Mouse (Mus musculus): Measurements from ENCODE around the gene Arf6. TPM values are rescaled to one million over a fixed set of nuclear protein-coding genes. Genes with fewer than 3 reads are reported as not detected.
"Not testable (repeated sequence)": the region's sequence is repeated elsewhere in the genome, so short reads cannot be mapped to it uniquely, and the experiment has no call there.

Gene Arf6
- polyA plus RNA-seq, 1 experiment = 652 TPM

DNA sequence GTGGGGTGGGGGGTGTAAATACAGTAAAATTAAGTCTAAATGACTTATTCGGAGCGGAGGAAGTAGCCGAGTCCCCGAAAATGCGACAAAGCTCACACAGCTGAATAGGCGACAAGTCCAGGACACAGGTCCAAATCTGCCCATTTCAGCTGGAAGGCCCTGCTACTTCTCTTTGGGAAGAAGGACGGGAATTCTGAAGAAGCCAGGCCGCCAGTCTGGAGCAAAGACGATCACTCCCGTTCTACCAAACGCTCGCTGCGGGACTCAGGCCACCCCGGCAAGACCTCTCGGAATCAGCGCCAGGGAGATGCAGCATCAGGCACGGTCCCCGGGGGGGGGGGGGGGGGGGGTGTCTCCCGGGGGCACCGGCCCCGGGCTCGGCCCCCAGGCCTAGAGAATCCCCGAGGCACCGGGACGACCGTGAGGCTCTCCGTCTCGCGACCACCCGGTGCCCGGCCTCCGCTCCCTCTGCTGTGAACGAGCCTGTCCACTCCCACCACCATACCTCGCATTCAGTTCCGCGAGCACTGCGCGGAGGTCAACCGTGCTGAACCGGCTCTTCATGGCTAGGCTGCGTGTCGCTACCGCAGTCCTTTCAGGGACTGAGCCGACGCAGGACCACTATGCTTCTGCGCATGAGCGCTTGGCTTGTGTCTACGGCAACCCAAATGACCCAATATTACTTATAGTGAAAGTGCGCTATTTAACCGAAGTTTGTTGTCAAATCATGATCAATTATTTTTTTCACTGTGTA, 15.2 kb upstream of the Arf6 start, which contains the start of gene Nemf:
Gene Nemf, minus strand, starts transcription at position 620 of the 754 bp plus-strand sequence.
- no peaks in the 10 kb centered on the region for H3K27me3 ChIP-seq (ENCODE audit: control insufficient read depth, insufficient read depth, low read length)
- TF ChIP-seq CTCF (IDR thresholded peaks at IDR 0.05; ENCODE audit: extremely low read depth, insufficient read length, insufficient replicate concordance, low read depth, low read length) = no peak
- peak; percentile 88 for TF ChIP-seq POLR2A (IDR thresholded peaks at IDR 0.05; ENCODE audit: low read depth, low read length)
- WGBS = under 1% methylated on average over 48 of the region's 50 CpGs
- H3K4me3 ChIP-seq (ENCODE audit: low read depth, low read length) = peak within 1 kb of the TSS; percentile 99
- H3K27ac ChIP-seq (ENCODE audit: insufficient read depth, low read depth, low read length) = peak within 1 kb of the TSS; percentile 64
- H3K36me3 ChIP-seq (ENCODE audit: control insufficient read depth, insufficient read depth, low read length) = peaks cover 17% of the 10 kb centered on the region
- peaks cover 2% of the 10 kb centered on the region; the same call in 1 of the 2 replicates for H3K4me1 ChIP-seq (ENCODE audit: control insufficient read depth, insufficient read depth, insufficient read length, low read length)

DNA sequence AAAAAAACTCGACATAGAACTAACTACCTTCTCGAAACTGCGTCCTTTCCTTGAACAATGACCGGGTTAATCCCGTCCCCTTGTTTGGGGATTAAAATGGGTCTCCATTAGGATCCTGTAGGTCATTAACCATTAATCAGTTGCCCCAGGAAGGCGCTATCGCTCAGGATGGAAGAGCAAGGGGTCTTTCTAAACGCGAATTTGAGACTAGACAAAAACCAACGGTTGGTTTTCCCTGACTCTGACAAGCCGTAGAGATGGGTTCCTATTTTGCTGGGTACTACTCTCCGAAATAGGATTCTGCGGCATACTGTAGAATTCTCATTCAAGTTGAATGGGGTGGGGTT, 14.7 kb upstream of the Arf6 start:
- peaks cover 13% of the 10 kb centered on the region for H3K36me3 ChIP-seq (ENCODE audit: control insufficient read depth, insufficient read depth, low read length)
- WGBS = 5% methylated on average over 13 of the region's 13 CpGs
- H3K4me3 ChIP-seq (ENCODE audit: low read depth, low read length) = peak overlapping the region; percentile 99
- peaks cover 2% of the 10 kb centered on the region; the same call in 1 of the 2 replicates for H3K4me1 ChIP-seq (ENCODE audit: control insufficient read depth, insufficient read depth, insufficient read length, low read length)
- no peak for TF ChIP-seq CTCF (IDR thresholded peaks at IDR 0.05; ENCODE audit: extremely low read depth, insufficient read length, insufficient replicate concordance, low read depth, low read length)
- no peak for TF ChIP-seq POLR2A (IDR thresholded peaks at IDR 0.05; ENCODE audit: low read depth, low read length)
- H3K27ac ChIP-seq (ENCODE audit: insufficient read depth, low read depth, low read length) = peak overlapping the region; percentile 64; the same call in 1 of the 2 replicates
- no peaks in the 10 kb centered on the region for H3K27me3 ChIP-seq (ENCODE audit: control insufficient read depth, insufficient read depth, low read length)

DNA sequence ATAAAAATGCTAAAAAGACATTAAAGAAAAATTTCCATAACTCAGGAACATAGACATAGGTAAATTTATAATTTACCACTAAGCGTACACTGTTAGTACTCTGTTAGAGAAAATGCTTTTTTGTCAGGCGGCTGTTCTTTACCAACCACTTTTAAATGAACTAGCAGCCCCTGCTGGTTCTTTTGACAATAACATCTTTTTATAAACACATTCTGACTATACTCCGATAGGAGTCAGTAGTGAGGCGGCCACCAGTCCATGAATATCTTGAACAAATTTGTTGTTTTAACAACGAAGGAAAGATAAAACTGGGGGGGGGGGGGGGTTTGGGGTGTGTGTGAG, 11.3 kb upstream of the Arf6 start:
- no peak overlapping the region for H3K27ac ChIP-seq (ENCODE audit: insufficient read depth, low read depth, low read length)
- 14% methylated on average over 5 of the region's 5 CpGs for WGBS
- no peaks in the 10 kb centered on the region for H3K36me3 ChIP-seq (ENCODE audit: control insufficient read depth, insufficient read depth, low read length)
- no peaks in the 10 kb centered on the region; the same call in 1 of the 2 replicates for H3K4me1 ChIP-seq (ENCODE audit: control insufficient read depth, insufficient read depth, insufficient read length, low read length)
- H3K27me3 ChIP-seq (ENCODE audit: control insufficient read depth, insufficient read depth, low read length) = no peaks in the 10 kb centered on the region
- TF ChIP-seq CTCF (IDR thresholded peaks at IDR 0.05; ENCODE audit: extremely low read depth, insufficient read length, insufficient replicate concordance, low read depth, low read length) (no peak), POLR2A (IDR thresholded peaks at IDR 0.05; ENCODE audit: low read depth, low read length) (no peak)
- no peak overlapping the region for H3K4me3 ChIP-seq (ENCODE audit: low read depth, low read length)

DNA sequence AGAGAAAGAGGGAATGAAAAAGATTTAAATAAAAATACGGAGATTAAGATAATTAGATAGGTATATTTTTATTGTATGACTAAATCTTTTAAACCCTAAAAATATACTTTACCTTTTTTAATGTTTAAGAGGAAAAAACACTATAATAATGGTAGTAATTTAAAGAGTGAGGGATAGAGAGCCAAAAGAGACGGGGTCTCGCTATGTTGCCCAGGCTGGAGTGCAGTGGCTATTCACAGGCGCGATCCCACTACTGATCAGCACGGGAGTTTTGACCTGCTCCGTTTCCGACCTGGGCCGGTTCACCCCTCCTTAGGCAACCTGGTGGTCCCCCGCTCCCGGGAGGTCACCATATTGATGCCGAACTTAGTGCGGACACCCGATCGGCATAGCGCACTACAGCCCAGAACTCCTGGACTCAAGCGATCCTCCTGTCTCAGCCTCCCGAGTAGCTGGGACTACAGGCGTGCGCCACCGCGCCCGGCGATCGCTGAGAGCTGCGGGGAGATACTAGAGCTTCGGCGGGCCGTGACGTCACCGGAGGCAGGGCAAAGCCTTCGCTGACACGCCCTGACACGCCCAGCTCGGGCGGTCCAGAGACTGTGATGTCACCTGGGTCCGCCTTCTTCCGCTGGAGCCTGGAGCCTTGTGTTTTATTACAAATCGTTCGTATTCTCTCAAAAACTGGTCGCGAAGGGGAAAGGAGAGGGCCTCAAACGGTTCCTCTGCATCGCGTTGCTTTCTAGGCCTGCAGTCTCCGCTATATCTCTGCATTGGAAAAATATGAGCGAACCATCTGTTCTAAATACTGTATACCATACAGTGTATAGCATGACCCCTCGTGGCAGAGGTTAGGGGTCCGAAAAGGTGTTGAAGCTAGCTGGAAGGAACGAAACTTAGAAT, 10.7 kb upstream of the Arf6 start:
- not testable (repeated sequence) for H3K4me1 ChIP-seq (ENCODE audit: control insufficient read depth, insufficient read depth, insufficient read length, low read length)
- WGBS = under 1% methylated on average over 40 of the region's 50 CpGs
- TF ChIP-seq POLR2A (IDR thresholded peaks at IDR 0.05; ENCODE audit: low read depth, low read length) = peak; percentile 77
- TF ChIP-seq CTCF (IDR thresholded peaks at IDR 0.05; ENCODE audit: extremely low read depth, insufficient read length, insufficient replicate concordance, low read depth, low read length) = peak; percentile 11; the same call in 1 of the 2 replicates

DNA sequence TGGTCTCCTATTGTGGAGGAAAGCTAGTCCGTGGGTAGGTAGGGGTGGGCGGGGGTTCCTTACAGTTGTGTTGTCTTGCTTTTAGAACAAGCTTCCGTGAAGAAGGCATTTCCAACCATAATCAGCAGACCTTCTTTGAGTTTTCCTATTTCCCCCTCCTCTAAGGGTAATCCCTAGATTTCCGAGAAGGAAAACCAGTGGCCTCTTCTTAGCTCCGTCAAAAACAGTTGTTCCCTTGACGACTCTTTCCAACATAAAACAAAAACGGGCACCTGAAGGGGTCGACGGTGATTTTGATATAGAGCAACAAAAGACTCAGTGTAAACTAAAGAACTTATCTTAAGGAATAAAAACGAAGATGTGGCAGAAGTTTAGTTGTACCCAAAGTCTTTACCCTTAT, 10.0 kb upstream of the Arf6 start:
- peak overlapping the region; percentile 81; the same call in 1 of the 2 replicates for H3K4me3 ChIP-seq (ENCODE audit: low read depth, low read length)
- TF ChIP-seq CTCF (IDR thresholded peaks at IDR 0.05; ENCODE audit: extremely low read depth, insufficient read length, insufficient replicate concordance, low read depth, low read length) (no peak), POLR2A (IDR thresholded peaks at IDR 0.05; ENCODE audit: low read depth, low read length) (no peak)
- H3K36me3 ChIP-seq (ENCODE audit: control insufficient read depth, insufficient read depth, low read length) = no peaks in the 10 kb centered on the region
- no peaks in the 10 kb centered on the region for H3K4me1 ChIP-seq (ENCODE audit: control insufficient read depth, insufficient read depth, insufficient read length, low read length)
- H3K27ac ChIP-seq (ENCODE audit: insufficient read depth, low read depth, low read length) = peak overlapping the region; percentile 97
- 3% methylated on average over 10 of the region's 10 CpGs for WGBS
- no peaks in the 10 kb centered on the region for H3K27me3 ChIP-seq (ENCODE audit: control insufficient read depth, insufficient read depth, low read length)

More for the DNA sequence above, 10.7 kb upstream of the Arf6 start:
- Histone ChIP-seq H3K4me3 (ENCODE audit: low read depth, low read length) (peak overlapping the region; percentile 81), H3K27ac (ENCODE audit: insufficient read depth, low read depth, low read length) (peak overlapping the region; percentile 97)
- not testable (repeated sequence) for H3K27me3 ChIP-seq (ENCODE audit: control insufficient read depth, insufficient read depth, low read length); H3K36me3 ChIP-seq (ENCODE audit: control insufficient read depth, insufficient read depth, low read length)

DNA sequence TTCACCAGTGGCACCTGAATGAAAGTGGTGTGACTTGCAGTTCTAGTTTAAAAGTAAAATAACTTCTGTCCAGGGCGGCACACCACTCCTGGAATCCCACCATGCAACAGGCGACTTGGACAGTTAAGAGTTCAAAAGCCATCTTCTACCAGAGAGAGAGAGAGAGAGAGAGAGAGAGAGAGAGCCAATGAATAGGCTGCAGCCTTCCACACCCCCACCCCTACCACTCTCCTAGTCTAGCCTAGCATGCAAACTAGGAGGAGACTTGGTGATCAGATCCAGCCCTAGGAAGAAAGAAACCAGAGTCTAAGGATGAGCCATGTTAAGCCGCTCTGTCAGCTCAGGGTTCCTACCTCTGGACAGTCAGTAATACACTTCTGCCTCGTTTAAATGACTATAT, 9.6 kb upstream of the Arf6 start:
- Histone ChIP-seq H3K27me3 (ENCODE audit: control insufficient read depth, insufficient read depth, low read length) (no peaks in the 10 kb centered on the region), H3K27ac (ENCODE audit: insufficient read depth, low read depth, low read length) (no peak overlapping the region), H3K4me3 (ENCODE audit: low read depth, low read length) (no peak overlapping the region), H3K4me1 (ENCODE audit: control insufficient read depth, insufficient read depth, insufficient read length, low read length) (no peaks in the 10 kb centered on the region), H3K36me3 (ENCODE audit: control insufficient read depth, insufficient read depth, low read length) (no peaks in the 10 kb centered on the region)
- 44% methylated on average over 4 of the region's 4 CpGs for WGBS
- TF ChIP-seq CTCF (IDR thresholded peaks at IDR 0.05; ENCODE audit: extremely low read depth, insufficient read length, insufficient replicate concordance, low read depth, low read length) (no peak), POLR2A (IDR thresholded peaks at IDR 0.05; ENCODE audit: low read depth, low read length) (no peak)

DNA sequence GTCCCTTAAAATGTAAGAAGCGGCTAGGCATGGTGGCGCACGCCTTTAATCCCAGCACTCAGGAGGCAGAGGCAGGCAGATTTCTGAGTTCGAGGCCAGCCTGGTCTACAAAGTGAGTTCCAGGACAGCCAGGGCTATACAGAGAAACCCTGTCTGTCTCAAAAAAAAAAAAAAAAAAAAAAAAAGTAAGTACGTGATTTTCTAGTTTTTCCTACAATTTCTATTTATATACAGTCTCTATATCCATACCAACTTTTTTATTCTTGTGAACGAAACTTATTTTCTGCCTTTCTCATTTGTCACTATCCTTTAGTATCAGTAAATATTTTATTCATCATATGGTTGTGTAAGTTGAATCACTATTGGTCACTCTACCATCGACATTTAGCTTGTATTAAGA, 8.8 kb upstream of the Arf6 start:
- H3K36me3 ChIP-seq (ENCODE audit: control insufficient read depth, insufficient read depth, low read length); H3K27me3 ChIP-seq (ENCODE audit: control insufficient read depth, insufficient read depth, low read length); H3K4me3 ChIP-seq (ENCODE audit: low read depth, low read length); H3K27ac ChIP-seq (ENCODE audit: insufficient read depth, low read depth, low read length); H3K4me1 ChIP-seq (ENCODE audit: control insufficient read depth, insufficient read depth, insufficient read length, low read length): not testable (repeated sequence)
- 96% methylated on average over 7 of the region's 7 CpGs for WGBS
